Mouse (Mus musculus) midbrain, embryonic 16.5 days (tissue): ENCODE data around the gene Letmd1. TPM values are rescaled to one million over a fixed set of nuclear protein-coding genes. Genes with fewer than 3 reads are reported as not detected.

Experiments used
- ATAC-seq: fragments of 200-750 bp; cut with Nextera tagmentation; 2 replicates; pipeline ENCODE4 v1.8.0; 2017; ENCODE audit warnings: moderate TSS enrichment
- H3K27ac ChIP-seq: fragments of 300-500 bp; sonication (generic); 2 replicates; pipeline ENCODE4 v1.5.1; 2014; ENCODE audit warnings: mild to moderate bottlenecking, low read length, mixed read lengths
- H3K27me3 ChIP-seq: fragments of 300-500 bp; sonication (generic); 2 replicates; pipeline ENCODE4 v1.6.1; 2014; ENCODE audit warnings: low read depth, low read length, mixed read lengths; ENCODE audit not compliant: control insufficient read depth, insufficient read depth
- H3K36me3 ChIP-seq: fragments of 300-500 bp; sonication (generic); 2 replicates; pipeline ENCODE4 v1.6.1; 2014; ENCODE audit warnings: mild to moderate bottlenecking, low read length, moderate library complexity, mixed read lengths; ENCODE audit not compliant: control insufficient read depth, insufficient read depth
- H3K4me1 ChIP-seq: fragments of 300-500 bp; sonication (generic); 2 replicates; pipeline ENCODE4 v1.6.1; 2014; ENCODE audit warnings: mild to moderate bottlenecking, low read length, mixed read lengths; ENCODE audit not compliant: control insufficient read depth, insufficient read depth
- H3K4me2 ChIP-seq: fragments of 300-500 bp; sonication (generic); 2 replicates; pipeline ENCODE4 v1.6.1; 2014; ENCODE audit warnings: mild to moderate bottlenecking, low read length, mixed read lengths
- H3K4me3 ChIP-seq: fragments of 300-500 bp; sonication (generic); 2 replicates; pipeline ENCODE4 v1.5.1; 2014; ENCODE audit warnings: low read depth, mild to moderate bottlenecking, low read length, moderate library complexity, mixed read lengths
- H3K9ac ChIP-seq: fragments of 300-500 bp; sonication (generic); 2 replicates; pipeline ENCODE4 v1.6.1; 2014; ENCODE audit warnings: low read depth, low read length, mixed read lengths
- H3K9me3 ChIP-seq: fragments of 300-500 bp; sonication (generic); replicated peaks from 2 replicates; pipeline ENCODE4 v1.6.1; 2014; ENCODE audit warnings: mild to moderate bottlenecking, low read length, mixed read lengths; ENCODE audit not compliant: control insufficient read depth, poor library complexity, severe bottlenecking
- WGBS: fragments of 180-500 bp; shearing (Covaris S2); extraction: QIAGEN DNeasy Blood & Tissue Kit; methylation state at CpG from one replicate; pipeline ENCODE4 v1.1.7; 2014; 5-methylcytosine and 5-hydroxymethylcytosine counted together
- polyA plus RNA-seq: library from polyadenylated mRNA; unstranded; fragments of >200 nt; fragmentation: Nextera tagmentation; extraction: Ambion mirVana; gene quantifications from 2 replicates; pipeline ENCODE4 v1.2.1, GENCODE M21; 2015

Gene Letmd1
- polyA plus RNA-seq, 1 experiment from 2014 or later = 57.5 TPM

GRCm38 (mm10) chr15:100461646-100462045 lies 7.2 kb upstream of the Letmd1 start:
- no peak overlapping the region for H3K4me3 ChIP-seq
- no peak for ATAC-seq
- no peak overlapping the region for H3K4me2 ChIP-seq
- no peaks in the 10 kb centered on the region for H3K9me3 ChIP-seq
- no peaks in the 10 kb centered on the region for H3K36me3 ChIP-seq
- 79% methylated on average over 9 of the region's 9 CpGs for WGBS
- H3K27ac ChIP-seq = no peak overlapping the region
- H3K9ac ChIP-seq = no peak overlapping the region
- H3K4me1 ChIP-seq = peaks cover 3% of the 10 kb centered on the region; the same call in 1 of the 2 replicates
- H3K27me3 ChIP-seq = no peaks in the 10 kb centered on the region

- no peaks in the 10 kb centered on the region for H3K27me3 ChIP-seq
- peaks cover 3% of the 10 kb centered on the region; the same call in 1 of the 2 replicates for H3K4me1 ChIP-seq
- H3K9me3 ChIP-seq = no peaks in the 10 kb centered on the region
- H3K27ac ChIP-seq = no peak overlapping the region
- WGBS = 79% methylated on average over 5 of the region's 5 CpGs
- H3K9ac ChIP-seq = no peak overlapping the region
- H3K36me3 ChIP-seq = no peaks in the 10 kb centered on the region
- no peak overlapping the region for H3K4me3 ChIP-seq
- no peak for ATAC-seq
- H3K4me2 ChIP-seq = no peak overlapping the region
These were observed 6.7 kb upstream of the Letmd1 start for GRCm38 (mm10) chr15:100462086-100462485.

GRCm38 (mm10) chr15:100463712-100464111 lies 5.1 kb upstream of the Letmd1 start:
- Histone ChIP-seq H3K36me3 (no peaks in the 10 kb centered on the region), H3K9ac (no peak overlapping the region), H3K27ac (no peak overlapping the region), H3K4me2 (no peak overlapping the region), H3K4me1 (peaks cover 13% of the 10 kb centered on the region), H3K9me3 (no peaks in the 10 kb centered on the region), H3K27me3 (no peaks in the 10 kb centered on the region), H3K4me3 (no peak overlapping the region)
- ATAC-seq = no peak
- 30% methylated on average over 6 of the region's 6 CpGs for WGBS

GRCm38 (mm10) chr15:100465432-100465831 lies 3.4 kb upstream of the Letmd1 start:
- H3K4me3 ChIP-seq = no peak overlapping the region
- H3K9me3 ChIP-seq = no peaks in the 10 kb centered on the region
- peaks cover 22% of the 10 kb centered on the region for H3K4me1 ChIP-seq
- H3K27ac ChIP-seq = no peak overlapping the region
- H3K27me3 ChIP-seq = no peaks in the 10 kb centered on the region
- no peak overlapping the region for H3K4me2 ChIP-seq
- no peak overlapping the region for H3K9ac ChIP-seq
- no peak for ATAC-seq
- no peaks in the 10 kb centered on the region for H3K36me3 ChIP-seq
- WGBS = 82% methylated on average over 2 of the region's 2 CpGs

GRCm38 (mm10) chr15:100467738-100468137 lies 1.1 kb upstream of the Letmd1 start:
- no peak overlapping the region for H3K27ac ChIP-seq
- H3K4me3 ChIP-seq = peak overlapping the region; percentile 84
- 47% methylated on average over 7 of the region's 8 CpGs for WGBS
- no peaks in the 10 kb centered on the region for H3K9me3 ChIP-seq
- H3K27me3 ChIP-seq = no peaks in the 10 kb centered on the region
- H3K9ac ChIP-seq = peak overlapping the region; percentile 55; the same call in 1 of the 2 replicates
- peak overlapping the region; percentile 92 for H3K4me2 ChIP-seq
- peaks cover 27% of the 10 kb centered on the region for H3K4me1 ChIP-seq
- ATAC-seq = no peak
- no peaks in the 10 kb centered on the region; the same call in 1 of the 2 replicates for H3K36me3 ChIP-seq

GRCm38 (mm10) chr15:100469189-100469545 lies 344 bp downstream of the Letmd1 start:
- Histone ChIP-seq H3K4me3 (peak overlapping the region; percentile 84), H3K27me3 (no peaks in the 10 kb centered on the region), H3K9ac (peak overlapping the region; percentile 89), H3K27ac (peak overlapping the region; percentile 84), H3K36me3 (no peaks in the 10 kb centered on the region; the same call in 1 of the 2 replicates), H3K4me2 (peak overlapping the region; percentile 92), H3K4me1 (peaks cover 27% of the 10 kb centered on the region), H3K9me3 (no peaks in the 10 kb centered on the region)
- ATAC-seq = peak; percentile 59
- 0% methylated on average over 17 of the region's 19 CpGs for WGBS

- Histone ChIP-seq H3K4me2 (peak overlapping the region; percentile 92), H3K4me3 (peak overlapping the region; percentile 84), H3K36me3 (peaks cover 4% of the 10 kb centered on the region), H3K27ac (no peak overlapping the region), H3K9ac (peak overlapping the region; percentile 89), H3K9me3 (no peaks in the 10 kb centered on the region), H3K4me1 (peaks cover 27% of the 10 kb centered on the region), H3K27me3 (no peaks in the 10 kb centered on the region)
- WGBS = 61% methylated on average over 10 of the region's 10 CpGs
- ATAC-seq = no peak
These were observed 1.2 kb downstream of the Letmd1 start for GRCm38 (mm10) chr15:100470037-100470436.

GRCm38 (mm10) chr15:100473926-100474503 lies 5.2 kb downstream of the Letmd1 start:
- H3K36me3 ChIP-seq = peaks cover 29% of the 10 kb centered on the region
- ATAC-seq = no peak
- H3K4me1 ChIP-seq = peaks cover 14% of the 10 kb centered on the region
- no peaks in the 10 kb centered on the region for H3K27me3 ChIP-seq
- no peaks in the 10 kb centered on the region for H3K9me3 ChIP-seq
- WGBS = 80% methylated on average over 7 of the region's 7 CpGs
- H3K9ac ChIP-seq = no peak overlapping the region
- H3K27ac ChIP-seq = no peak overlapping the region
- H3K4me3 ChIP-seq = no peak overlapping the region
- H3K4me2 ChIP-seq = no peak overlapping the region

- WGBS = 85% methylated on average over 10 of the region's 10 CpGs
- ATAC-seq = no peak
- Histone ChIP-seq H3K9me3 (no peaks in the 10 kb centered on the region), H3K9ac (no peak overlapping the region), H3K36me3 (peaks cover 60% of the 10 kb centered on the region), H3K27ac (0 out of 2 replicates have a peak overlapping the region, but pooled peaks have one; percentile 17), H3K27me3 (no peaks in the 10 kb centered on the region), H3K4me1 (no peaks in the 10 kb centered on the region), H3K4me3 (no peak overlapping the region), H3K4me2 (no peak overlapping the region)
These were observed 9.5 kb downstream of the Letmd1 start for GRCm38 (mm10) chr15:100478351-100478750.
